Mouse (Mus musculus) brain, embryonic 14.5 days (tissue): ENCODE data around the gene Gpkow.

Source experiments
- CTCF ChIP-seq: fragments of 200-500 bp; IDR thresholded peaks from 2 replicates; pipeline ENCODE4 v1.5.1; 2012; ENCODE audit warnings: inconsistent platforms, mild to moderate bottlenecking, moderate library complexity, borderline replicate concordance; ENCODE audit not compliant: insufficient read depth, insufficient read length; ENCODE audit errors: extremely low read depth
- POLR2A ChIP-seq: fragments of 200-500 bp; IDR thresholded peaks from 2 replicates; pipeline ENCODE4 v1.6.1; 2012; ENCODE audit warnings: mild to moderate bottlenecking, inconsistent platforms, borderline replicate concordance; ENCODE audit not compliant: poor library complexity, insufficient read depth, insufficient read length, severe bottlenecking; ENCODE audit errors: extremely low read depth

- TF ChIP-seq POLR2A = no peak
- no peak for TF ChIP-seq CTCF
Measured at GRCm38 (mm10) chrX:7670921-7671623, 25.9 kb upstream of the Gpkow start, which contains the start of gene Plp2.
